Mouse (Mus musculus) hindbrain, postnatal 0 days (tissue): Measurements from ENCODE around the gene Cfap52. TPM values are rescaled to one million over a fixed set of nuclear protein-coding genes. Genes with fewer than 3 reads are reported as not detected.

Source experiments
- ATAC-seq: fragments of 200-750 bp; cut with Nextera tagmentation; 2 replicates; pipeline ENCODE4 v1.8.0; 2017; ENCODE audit warnings: mild to moderate bottlenecking, moderate TSS enrichment, moderate library complexity
- DNase-seq: peaks from one replicate; pipeline ENCODE4 v3.0.0-alpha.2; 2015; ENCODE audit warnings: low spot score
- H3K27ac ChIP-seq: fragments of 300-500 bp; sonication (generic); 2 replicates; pipeline ENCODE4 v1.5.1; 2014; ENCODE audit warnings: mild to moderate bottlenecking
- H3K27me3 ChIP-seq: fragments of 300-500 bp; sonication (generic); 2 replicates; pipeline ENCODE4 v1.6.1; 2014; ENCODE audit warnings: low read length, mixed read lengths; ENCODE audit not compliant: insufficient read depth
- H3K36me3 ChIP-seq: fragments of 300-500 bp; sonication (generic); 2 replicates; pipeline ENCODE4 v1.6.1; 2014; ENCODE audit warnings: low read length, mixed read lengths; ENCODE audit not compliant: insufficient read depth
- H3K4me1 ChIP-seq: fragments of 300-500 bp; sonication (generic); 2 replicates; pipeline ENCODE4 v1.6.1; 2014; ENCODE audit warnings: antibody characterized with exemption, low read length, mixed read lengths; ENCODE audit not compliant: insufficient read depth
- H3K4me2 ChIP-seq: fragments of 300-500 bp; sonication (generic); 2 replicates; pipeline ENCODE4 v1.6.1; 2014; ENCODE audit warnings: low read depth, mild to moderate bottlenecking, low read length, moderate library complexity, mixed read lengths
- H3K4me3 ChIP-seq: fragments of 300-500 bp; sonication (generic); 2 replicates; pipeline ENCODE4 v1.5.1; 2014; ENCODE audit warnings: low read length
- H3K9ac ChIP-seq: fragments of 300-500 bp; sonication (generic); replicated peaks from 2 replicates; pipeline ENCODE4 v1.6.1; 2014; ENCODE audit warnings: mild to moderate bottlenecking, low read length, moderate library complexity, mixed read lengths
- H3K9me3 ChIP-seq: fragments of 300-500 bp; sonication (generic); 2 replicates; pipeline ENCODE4 v1.6.1; 2016; ENCODE audit warnings: low read length, mixed read lengths
- CTCF ChIP-seq: IDR thresholded peaks from 2 replicates; pipeline ENCODE4 v1.5.1; 2016; ENCODE audit warnings: antibody characterized with exemption, control low read depth, low read depth
- WGBS: fragments of 180-500 bp; shearing (Covaris S2); extraction: QIAGEN DNeasy Blood & Tissue Kit; methylation state at CpG from one replicate; pipeline ENCODE4 v1.1.7; 2014; 5-methylcytosine and 5-hydroxymethylcytosine counted together
- polyA plus RNA-seq: library from polyadenylated mRNA; unstranded; fragments of >200 nt; fragmentation: Nextera tagmentation; extraction: Ambion mirVana; gene quantifications from 2 replicates; pipeline ENCODE4 v1.2.1, GENCODE M21; 2015
- total RNA-seq: library from RNA; depleted of rRNA; stranded (reverse); fragments of >200 nt; gene quantifications from 2 replicates; pipeline ENCODE4 v1.2.3, GENCODE M21; 2014

The Cfap52 gene
- total and polyA plus RNA-seq, 2 experiments from 2014 or later = 3.3 to 4.6 TPM

- ATAC-seq (no peak), DNase-seq (no peak)
- no peak overlapping the region for H3K4me2 ChIP-seq
- no peak overlapping the region for H3K27ac ChIP-seq
- H3K36me3 ChIP-seq = no peaks in the 10 kb centered on the region
- TF ChIP-seq CTCF = no peak
- 0 out of 2 replicates have a peak, but pooled peaks cover 10% of the 10 kb centered on the region for H3K4me1 ChIP-seq
- no peak overlapping the region for H3K4me3 ChIP-seq
- WGBS = 66% methylated on average over 11 of the region's 11 CpGs
- H3K27me3 ChIP-seq = no peaks in the 10 kb centered on the region
- no peaks in the 10 kb centered on the region for H3K9me3 ChIP-seq
- no peak overlapping the region for H3K9ac ChIP-seq
Measured at GRCm38 (mm10) chr11:67967831-67968230, 2.4 kb upstream of the Cfap52 start.

- 0 out of 2 replicates have a peak within 1 kb of the TSS, but pooled peaks have one; percentile 28 for H3K27ac ChIP-seq
- ATAC-seq = peak; percentile 85
- H3K27me3 ChIP-seq = no peaks in the 10 kb centered on the region
- no peaks in the 10 kb centered on the region for H3K9me3 ChIP-seq
- H3K4me3 ChIP-seq = peak within 1 kb of the TSS; percentile 86
- WGBS = under 1% methylated on average over 28 of the region's 28 CpGs
- H3K9ac ChIP-seq = peak within 1 kb of the TSS; percentile 82
- H3K36me3 ChIP-seq = no peaks in the 10 kb centered on the region
- DNase-seq = peak; percentile 90
- 0 out of 2 replicates have a peak, but pooled peaks cover 10% of the 10 kb centered on the region for H3K4me1 ChIP-seq
- H3K4me2 ChIP-seq = peak within 1 kb of the TSS; percentile 96
- no peak for TF ChIP-seq CTCF
Measured at GRCm38 (mm10) chr11:67965905-67966878, 741 bp upstream of the Cfap52 start, which contains the start of gene Stx8. TSS of gene Stx8 (plus strand) at chr11:67966193.

GRCm38 (mm10) chr11:67964110-67964509 lies 1.3 kb downstream of the Cfap52 start:
- H3K9me3 ChIP-seq = no peaks in the 10 kb centered on the region
- H3K4me1 ChIP-seq = 0 out of 2 replicates have a peak, but pooled peaks cover 10% of the 10 kb centered on the region
- H3K4me2 ChIP-seq = no peak overlapping the region
- no peak overlapping the region for H3K4me3 ChIP-seq
- no peak for ATAC-seq
- H3K27me3 ChIP-seq = no peaks in the 10 kb centered on the region
- TF ChIP-seq CTCF = peak; percentile 27; the same call in 1 of the 2 replicates
- no peak overlapping the region for H3K9ac ChIP-seq
- no peak overlapping the region for H3K27ac ChIP-seq
- 76% methylated on average over 6 of the region's 6 CpGs for WGBS
- DNase-seq = no peak
- no peaks in the 10 kb centered on the region for H3K36me3 ChIP-seq

- no peak for ATAC-seq
- whole genome bisulfite sequencing = 91% methylated on average over 6 of the region's 6 CpGs
Measured at GRCm38 (mm10) chr11:67954413-67954812, 11.0 kb downstream of the Cfap52 start.

DNA sequence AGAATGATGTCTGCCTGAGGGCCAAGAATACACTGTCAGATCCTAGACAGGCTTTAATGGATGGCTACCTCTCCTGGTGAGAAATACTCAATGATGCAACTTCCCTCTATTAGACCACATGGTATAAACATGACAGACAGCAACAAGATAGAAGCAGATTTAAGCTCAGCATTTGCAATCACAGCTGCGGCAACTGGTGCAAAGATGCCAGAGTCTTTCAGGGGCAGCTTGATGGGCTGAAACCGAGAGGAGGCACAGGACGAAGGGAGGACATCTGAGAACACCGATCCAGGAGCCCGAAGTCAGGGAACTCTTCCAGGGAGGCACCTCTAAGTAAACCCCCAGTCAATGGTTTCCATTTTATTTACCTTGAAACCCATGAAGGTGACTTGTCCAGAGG lies 11.8 kb downstream of the Cfap52 start:
- Histone ChIP-seq H3K9me3 (no peaks in the 10 kb centered on the region), H3K4me3 (no peak overlapping the region), H3K4me1 (no peaks in the 10 kb centered on the region), H3K27me3 (no peaks in the 10 kb centered on the region), H3K9ac (no peak overlapping the region), H3K4me2 (no peak overlapping the region), H3K27ac (no peak overlapping the region), H3K36me3 (no peaks in the 10 kb centered on the region)
- 90% methylated on average over 5 of the region's 5 CpGs for whole genome bisulfite sequencing
- TF ChIP-seq CTCF = no peak
- ATAC-seq = no peak
- no peak for DNase-seq

More at GRCm38 (mm10) chr11:67954413-67954812, 11.0 kb downstream of the Cfap52 start:
- Histone ChIP-seq H3K4me3 (no peak overlapping the region), H3K27me3 (no peaks in the 10 kb centered on the region), H3K4me1 (no peaks in the 10 kb centered on the region), H3K27ac (no peak overlapping the region), H3K36me3 (no peaks in the 10 kb centered on the region), H3K9ac (no peak overlapping the region), H3K4me2 (no peak overlapping the region), H3K9me3 (no peaks in the 10 kb centered on the region)
- DNase-seq = no peak
- TF ChIP-seq CTCF = no peak

- Histone ChIP-seq H3K9ac (no peak overlapping the region), H3K27me3 (no peaks in the 10 kb centered on the region), H3K4me3 (no peak overlapping the region), H3K9me3 (no peaks in the 10 kb centered on the region), H3K36me3 (no peaks in the 10 kb centered on the region), H3K4me1 (no peaks in the 10 kb centered on the region), H3K4me2 (no peak overlapping the region), H3K27ac (no peak overlapping the region)
- 68% methylated on average over 9 of the region's 9 CpGs for WGBS
- no peak for ATAC-seq
- DNase-seq = no peak
- TF ChIP-seq CTCF = no peak
Measured at GRCm38 (mm10) chr11:67949475-67949874, 16.0 kb downstream of the Cfap52 start.
